Mouse (Mus musculus) ES-Bruce4 (cell line): ENCODE measurements at regions not wholly inside any gene's neighbourhood (a gene's known extent, or its start where the extent isn't known, plus 50 kb on each side); places are given as distances from the start of the nearest gene placed in this dataset.

Experiments
- CTCF ChIP-seq: IDR thresholded peaks from one replicate; pipeline ENCODE4 v1.8.1; 2011; ENCODE audit warnings: low read depth, low read length
- EP300 ChIP-seq: IDR thresholded peaks from 2 replicates; pipeline ENCODE4 v1.6.1; 2011; ENCODE audit warnings: low read depth, low read length; ENCODE audit not compliant: insufficient read depth
- POLR2A ChIP-seq: IDR thresholded peaks from one replicate; pipeline ENCODE4 v1.8.1; 2011; ENCODE audit warnings: low read length; ENCODE audit not compliant: insufficient read depth

DNA sequence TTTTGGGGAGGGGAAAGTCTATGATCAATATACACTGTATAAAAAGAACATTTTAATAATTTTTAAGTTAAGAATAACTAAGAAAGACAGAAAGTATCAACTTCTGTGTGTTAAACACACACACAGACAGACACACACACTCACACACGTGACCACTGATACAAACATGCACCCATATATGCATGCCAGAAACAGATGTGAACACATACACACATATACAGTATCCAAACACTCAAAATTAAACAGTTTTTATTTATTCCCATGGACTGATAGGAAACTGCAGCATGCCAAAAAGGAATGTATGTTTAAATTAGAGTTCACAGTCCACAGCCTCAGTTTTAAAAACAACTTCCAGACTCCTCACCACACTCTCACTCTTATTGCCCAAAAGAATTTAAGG, 203.4 kb upstream of the Tbl1x start:
- no peak for TF ChIP-seq POLR2A
- no peak for TF ChIP-seq CTCF
- no peak for TF ChIP-seq EP300
